Mouse (Mus musculus): ENCODE data around the gene Ddx27. TPM values are rescaled to one million over a fixed set of nuclear protein-coding genes. Genes with fewer than 3 reads are reported as not detected.

Gene Ddx27
- polyA plus RNA-seq, 1 experiment: 33.5 TPM

GRCm38 (mm10) chr2:167080387-167080786 is 65.4 kb downstream of the Ddx27 start:
- DNase-seq: no peak
- H3K4me3 ChIP-seq (replicated peaks; ENCODE audit: insufficient read depth, low read depth, low read length): no peak overlapping the region
- H3K4me1 ChIP-seq (ENCODE audit: control insufficient read depth, insufficient read depth, low read length): peaks cover 29% of the 10 kb centered on the region
- TF ChIP-seq POLR2A (IDR thresholded peaks at IDR 0.05; ENCODE audit: borderline replicate concordance, insufficient read depth, low read length) (no peak), CTCF (IDR thresholded peaks at IDR 0.05; ENCODE audit: borderline replicate concordance, insufficient read depth, low read depth, low read length) (no peak)
- 67% methylated on average over 3 of the region's 3 CpGs for WGBS
- peak overlapping the region; percentile 90 for H3K27ac ChIP-seq (ENCODE audit: insufficient read depth, low read length)
- H3K27me3 ChIP-seq (ENCODE audit: control insufficient read depth, insufficient read depth, low read length): no peaks in the 10 kb centered on the region

- no peak for TF ChIP-seq CTCF (IDR thresholded peaks at IDR 0.05; ENCODE audit: borderline replicate concordance, insufficient read depth, low read depth, low read length)
- TF ChIP-seq POLR2A (IDR thresholded peaks at IDR 0.05; ENCODE audit: borderline replicate concordance, insufficient read depth, low read length): no peak
- H3K4me3 ChIP-seq (replicated peaks; ENCODE audit: insufficient read depth, low read depth, low read length): no peak overlapping the region
- H3K27ac ChIP-seq (ENCODE audit: insufficient read depth, low read length): no peak overlapping the region
- H3K27me3 ChIP-seq (ENCODE audit: control insufficient read depth, insufficient read depth, low read length): no peaks in the 10 kb centered on the region
- WGBS: 87% methylated on average over 6 of the region's 6 CpGs
- peaks cover 29% of the 10 kb centered on the region for H3K4me1 ChIP-seq (ENCODE audit: control insufficient read depth, insufficient read depth, low read length)
- DNase-seq: no peak
These were observed 66.1 kb downstream of the Ddx27 start for GRCm38 (mm10) chr2:167081135-167081534.

- no peak overlapping the region for H3K4me3 ChIP-seq (replicated peaks; ENCODE audit: insufficient read depth, low read depth, low read length)
- 82% methylated on average over 4 of the region's 4 CpGs for WGBS
- no peak overlapping the region for H3K27ac ChIP-seq (ENCODE audit: insufficient read depth, low read length)
- no peak for TF ChIP-seq CTCF (IDR thresholded peaks at IDR 0.05; ENCODE audit: borderline replicate concordance, insufficient read depth, low read depth, low read length)
- no peak for DNase-seq
- H3K27me3 ChIP-seq (ENCODE audit: control insufficient read depth, insufficient read depth, low read length): no peaks in the 10 kb centered on the region
- H3K4me1 ChIP-seq (ENCODE audit: control insufficient read depth, insufficient read depth, low read length): peaks cover 29% of the 10 kb centered on the region
These were observed 66.6 kb downstream of the Ddx27 start for GRCm38 (mm10) chr2:167081639-167082038.

Other genes with a start within 250 kb of the Ddx27 start
- gene Trp53rkb, start 222.7 kb upstream of the Ddx27 start, polyA plus RNA-seq (2012; rRNA removed): 6.8 and 7.7 TPM in 2 replicates
- gene Arfgef2, start 209.6 kb upstream of the Ddx27 start, polyA plus RNA-seq (2012; rRNA removed): 27.9 and 29.1 TPM in 2 replicates
- gene Cse1l, start 109.2 kb upstream of the Ddx27 start, polyA plus RNA-seq (2012; rRNA removed): 49.9 and 55.0 TPM in 2 replicates
- 52.2 and 54.9 TPM in 2 replicates for gene Stau1, start 18.9 kb upstream of the Ddx27 start, polyA plus RNA-seq (2012; rRNA removed)
- gene Znfx1, start 47.8 kb downstream of the Ddx27 start, polyA plus RNA-seq (2012; rRNA removed): 25.4 and 25.9 TPM in 2 replicates
- 7.8 and 9.2 TPM in 2 replicates for gene Kcnb1, start 175.0 kb downstream of the Ddx27 start, polyA plus RNA-seq (2012; rRNA removed)
- gene Ptgis, start 225.4 kb downstream of the Ddx27 start, polyA plus RNA-seq (2012; rRNA removed): 1.8 and 2.0 TPM in 2 replicates

Measured in cerebellum, adult 2 months (tissue).